Mouse (Mus musculus): Measurements from ENCODE around the gene Otx1.

Otx1 gene

DNA sequence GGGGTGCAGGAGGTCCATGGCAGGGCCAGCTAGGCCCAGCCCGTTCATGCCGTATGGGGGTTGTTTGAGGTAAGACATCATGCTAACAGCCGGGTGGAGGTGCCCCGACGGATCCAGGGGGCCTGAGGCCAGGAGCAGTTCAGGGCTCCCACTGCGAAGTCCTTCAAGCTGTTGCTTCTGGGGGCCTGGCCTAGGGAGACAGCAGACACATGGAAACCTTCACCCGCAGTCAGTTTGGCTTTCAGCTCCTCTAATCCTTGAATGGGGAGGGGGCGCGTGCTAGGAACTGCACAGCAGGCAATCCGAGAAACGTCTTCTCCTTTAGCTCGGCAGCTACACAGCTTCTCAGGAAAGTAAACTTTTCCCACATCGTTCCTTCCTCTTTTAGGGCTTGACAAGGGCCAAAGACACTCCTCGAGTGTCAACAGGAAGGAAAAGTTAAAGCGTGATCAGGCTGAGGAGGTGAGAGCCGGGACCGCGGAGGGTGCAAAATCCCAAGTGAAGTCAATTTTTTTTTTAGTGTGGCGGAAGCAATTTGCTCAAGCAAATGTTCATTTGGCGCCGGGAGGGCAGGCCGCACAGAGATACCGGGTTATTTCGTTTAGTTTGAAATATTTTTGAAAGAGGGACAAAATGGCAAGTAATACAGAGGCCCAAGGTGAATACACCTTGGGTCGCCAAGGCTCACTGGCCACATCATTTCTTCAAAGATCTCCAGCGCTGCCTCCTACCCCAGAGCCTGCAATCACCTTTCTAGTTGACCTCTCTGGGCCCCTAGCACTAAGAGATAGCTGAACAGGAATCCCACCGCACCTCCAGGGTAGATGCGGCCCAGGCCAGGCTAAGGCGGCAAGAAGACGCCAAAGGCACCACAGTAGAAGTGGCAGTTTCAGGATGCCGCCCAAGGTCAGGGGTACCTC, 3.0 kb downstream of the Otx1 start:
- DNase-seq (ENCODE audit: inconsistent ontology term), result no peak

DNA sequence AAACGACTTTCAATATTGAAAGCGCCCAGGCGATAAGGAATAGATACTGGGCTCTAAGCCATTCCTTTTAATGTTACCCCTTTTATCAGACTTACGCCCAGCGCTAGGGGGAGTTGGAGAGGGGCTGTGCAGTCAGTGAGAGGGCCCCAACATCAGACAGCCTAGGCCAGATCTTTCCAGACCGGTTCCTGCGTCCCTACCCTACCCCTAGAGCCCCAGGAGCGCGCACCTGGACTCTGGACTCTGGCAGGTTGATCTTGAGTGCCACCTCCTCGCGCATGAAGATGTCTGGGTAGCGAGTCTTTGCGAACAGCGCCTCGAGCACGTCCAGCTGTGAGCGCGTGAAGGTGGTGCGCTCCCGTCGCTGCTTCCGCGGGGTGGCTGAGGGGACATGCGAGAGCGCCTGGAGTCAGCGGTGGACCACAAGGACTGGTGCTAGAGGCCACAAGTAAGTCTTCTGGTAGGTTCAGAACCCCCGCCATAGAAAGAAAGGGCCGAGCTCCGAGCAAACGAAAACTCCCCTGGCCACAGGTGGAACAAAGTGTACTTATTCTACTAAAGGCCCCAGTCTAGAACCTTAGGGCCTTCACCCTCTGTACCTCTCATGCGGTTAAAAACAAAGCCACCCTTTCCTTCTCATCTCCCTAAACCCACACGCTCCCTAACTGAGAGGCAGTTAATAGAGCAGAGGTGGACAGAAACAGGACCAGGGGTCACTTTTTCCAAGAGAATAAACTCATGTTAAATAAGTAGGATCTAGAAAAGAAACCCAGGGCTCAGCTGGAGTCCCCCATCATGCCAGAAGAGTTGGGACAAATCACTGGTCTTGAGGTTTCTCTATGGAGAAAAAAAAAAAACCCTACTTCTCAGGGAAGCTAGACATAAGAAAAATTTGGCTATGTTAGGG, 4.3 kb downstream of the Otx1 start:
- DNase-seq (ENCODE audit: inconsistent ontology term), result no peak

GRCm38 (mm10) chr11:21997561-21998140, 5.0 kb downstream of the Otx1 start:
- DNase-seq (ENCODE audit: inconsistent ontology term), result no peak

DNA sequence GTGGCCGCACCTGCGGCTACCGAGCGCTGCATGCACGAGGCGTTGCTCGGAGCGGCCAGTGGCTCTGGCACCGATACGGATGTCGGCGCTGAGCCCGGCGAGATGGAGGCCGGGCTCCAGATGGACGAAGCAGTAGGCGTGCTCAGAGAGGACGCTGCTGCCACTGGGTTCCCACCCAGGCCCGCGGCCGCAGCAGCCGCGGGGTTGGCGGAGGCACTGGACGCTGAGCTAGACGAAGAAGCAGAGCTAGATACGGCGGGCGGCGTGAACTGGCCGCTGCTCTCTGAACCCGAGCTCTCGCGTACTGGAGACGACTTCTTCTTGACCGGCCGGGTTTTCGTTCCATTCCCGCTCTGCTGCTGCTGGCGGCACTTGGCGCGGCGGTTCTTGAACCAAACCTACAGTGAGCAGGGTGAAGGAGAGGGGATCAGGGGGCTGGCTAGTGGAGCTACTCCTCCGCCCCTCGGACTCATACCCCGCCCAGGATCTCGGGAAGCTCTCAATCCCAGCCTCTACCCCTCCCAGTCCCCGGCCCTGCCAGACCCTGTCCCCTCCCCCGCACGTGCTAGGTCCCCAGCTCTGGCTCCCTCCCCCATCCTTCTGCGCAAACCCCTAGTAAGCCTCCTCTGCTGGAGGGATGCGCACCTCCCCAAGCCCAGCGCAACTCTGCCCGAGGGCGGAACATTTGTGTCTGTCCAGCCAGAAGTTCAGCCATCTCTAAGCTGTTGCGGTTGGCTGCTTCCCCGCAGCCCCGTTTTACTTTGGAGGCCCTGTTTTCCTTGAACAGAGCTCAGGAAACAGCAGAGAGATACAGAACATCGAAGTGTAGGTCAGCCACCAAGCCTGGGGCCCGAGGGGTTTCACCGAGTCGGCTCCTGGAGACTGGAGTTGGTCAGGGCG, 5.8 kb downstream of the Otx1 start:
- DNase-seq (ENCODE audit: inconsistent ontology term), result peak; percentile 62

- no peak for DNase-seq (ENCODE audit: inconsistent ontology term)
Measured at GRCm38 (mm10) chr11:21996325-21996647, 6.4 kb downstream of the Otx1 start.

DNA sequence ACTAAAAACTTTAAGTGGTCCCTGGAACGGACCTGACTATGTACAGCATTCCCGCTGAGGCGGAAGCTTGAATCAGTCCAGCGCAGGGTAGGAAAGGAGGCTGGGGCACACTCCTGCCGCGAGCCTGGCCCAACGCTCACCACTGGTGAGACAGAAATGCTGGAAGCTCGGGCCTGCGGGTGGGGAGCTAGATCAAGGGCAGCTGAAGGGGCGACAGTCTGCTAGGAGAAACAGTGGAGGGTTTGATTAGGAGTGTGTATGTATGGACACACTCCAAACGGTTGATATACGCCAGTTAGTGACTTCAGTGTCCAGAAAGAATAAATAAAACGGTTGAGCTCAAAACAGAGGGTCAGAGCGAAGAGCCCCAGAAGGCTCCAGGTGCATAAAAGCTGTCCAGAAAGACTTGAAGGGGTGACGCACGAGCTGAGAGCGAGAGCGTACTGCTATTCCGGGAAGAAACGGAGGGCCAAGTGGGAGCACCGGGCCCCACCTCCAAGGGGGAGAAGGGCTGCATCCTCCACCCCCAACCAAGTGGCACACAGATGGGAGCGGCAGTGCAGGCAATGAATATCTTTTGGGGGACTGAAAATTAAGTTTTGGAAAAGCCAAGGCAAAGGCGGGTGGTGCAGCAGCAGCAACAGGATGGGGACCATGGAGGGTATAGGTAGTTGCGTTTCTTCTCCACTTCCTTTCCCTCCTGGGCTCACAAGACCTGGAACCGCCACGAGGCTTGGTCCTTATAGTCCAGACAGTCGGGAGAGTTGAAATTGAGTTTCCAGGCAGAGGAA, 7.0 kb downstream of the Otx1 start:
- DNase-seq (ENCODE audit: inconsistent ontology term), result no peak

DNA sequence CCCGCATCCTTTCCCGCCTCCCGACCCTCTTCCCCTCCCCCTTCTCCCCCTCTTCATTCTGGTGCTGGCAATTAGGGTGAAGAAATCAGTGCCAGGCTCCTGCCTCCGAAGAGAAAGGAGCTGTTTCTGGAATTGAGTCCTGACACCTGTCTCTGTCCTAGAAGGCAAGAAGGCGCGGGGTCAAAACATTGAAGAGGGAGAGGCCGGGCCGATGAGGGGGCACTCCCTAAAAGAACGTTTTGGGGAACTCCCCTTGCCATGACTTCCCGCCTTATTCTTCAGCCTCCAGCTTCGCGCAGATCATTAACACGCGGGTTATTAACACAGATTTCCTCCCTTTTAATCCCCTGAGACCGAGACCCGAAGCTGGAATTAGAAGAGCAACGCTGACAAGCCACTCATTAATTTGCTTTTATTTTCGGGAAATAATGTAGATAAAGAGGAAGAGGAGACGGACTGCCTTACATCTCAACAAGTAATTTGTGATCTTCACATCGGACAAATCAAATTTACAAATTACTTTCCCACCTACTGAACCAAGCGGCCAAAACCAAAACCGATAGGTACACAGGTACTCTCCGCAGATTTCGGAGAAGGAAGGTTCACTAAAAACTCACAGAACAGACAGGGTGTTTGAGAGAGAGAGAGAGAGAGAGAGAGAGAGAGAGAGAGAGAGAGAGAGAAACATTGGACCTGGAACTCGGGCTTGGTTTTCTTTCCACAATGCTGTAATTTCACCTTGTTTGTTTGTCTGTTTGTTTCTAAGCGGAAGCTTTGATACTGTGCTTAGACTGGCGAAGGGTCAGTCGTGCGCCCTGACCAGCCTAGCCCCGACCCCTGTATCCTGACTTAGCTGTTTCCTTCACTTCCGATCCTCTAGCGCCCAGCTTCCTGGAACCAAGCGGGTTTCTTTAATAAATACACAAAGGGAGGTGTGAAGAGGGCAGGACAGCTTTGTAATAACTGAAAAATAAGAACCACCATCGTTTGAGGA, 8.0 kb downstream of the Otx1 start:
- peak; percentile 30 for DNase-seq (ENCODE audit: inconsistent ontology term)

- peak; percentile 50 for DNase-seq (ENCODE audit: inconsistent ontology term)
Measured at GRCm38 (mm10) chr11:21993597-21994376, 8.9 kb downstream of the Otx1 start.

- no peak for DNase-seq (ENCODE audit: inconsistent ontology term)
Measured at GRCm38 (mm10) chr11:21992761-21993596, 9.7 kb downstream of the Otx1 start.

DNA sequence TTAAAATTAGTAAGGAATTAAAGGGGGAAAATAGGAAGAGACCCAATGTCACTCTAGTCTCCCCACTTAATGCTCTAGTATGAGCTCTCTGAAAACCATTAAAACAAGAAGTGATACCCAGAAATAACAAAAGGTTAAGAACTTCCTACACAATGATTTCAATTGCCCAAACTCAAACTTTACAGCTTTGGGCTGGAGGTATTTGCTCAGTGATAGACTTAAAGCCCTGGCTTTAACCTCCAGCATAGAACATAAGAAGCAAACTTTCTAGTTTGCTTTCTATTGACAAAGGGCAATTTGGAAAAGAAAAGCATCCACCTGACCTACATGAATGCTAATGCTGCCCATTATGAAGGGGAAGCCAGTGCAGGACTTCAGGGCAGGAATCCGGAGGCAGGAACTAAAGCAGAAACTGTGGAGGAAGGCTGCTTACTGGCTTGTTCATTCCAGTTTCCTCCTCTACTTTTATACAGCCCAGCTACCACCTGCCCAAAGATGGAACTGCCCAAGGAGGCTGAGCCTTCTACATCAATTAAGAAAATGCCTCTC, 14.2 kb downstream of the Otx1 start:
- DNase-seq (ENCODE audit: inconsistent ontology term), result no peak

DNA sequence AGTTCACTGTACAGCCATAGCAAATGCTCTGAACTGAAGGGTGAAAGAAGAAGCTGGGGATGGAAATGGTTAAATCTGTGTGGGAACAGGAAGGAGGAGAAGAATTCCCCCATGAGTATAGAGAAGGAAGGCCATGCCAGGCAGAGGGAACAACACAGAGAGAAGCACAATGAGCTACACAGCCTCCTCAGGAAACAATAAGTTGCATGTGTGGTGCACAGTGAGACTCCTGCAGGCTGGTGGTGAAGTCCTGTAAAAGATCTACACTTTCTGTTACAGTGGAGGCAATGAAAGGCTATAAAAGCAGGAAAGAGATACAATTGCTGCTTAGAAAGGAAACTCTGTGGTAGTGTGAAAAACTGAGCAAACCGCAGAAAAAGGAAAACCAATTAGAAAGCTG, 17.6 kb downstream of the Otx1 start:
- DNase-seq (ENCODE audit: inconsistent ontology term), result no peak

DNA sequence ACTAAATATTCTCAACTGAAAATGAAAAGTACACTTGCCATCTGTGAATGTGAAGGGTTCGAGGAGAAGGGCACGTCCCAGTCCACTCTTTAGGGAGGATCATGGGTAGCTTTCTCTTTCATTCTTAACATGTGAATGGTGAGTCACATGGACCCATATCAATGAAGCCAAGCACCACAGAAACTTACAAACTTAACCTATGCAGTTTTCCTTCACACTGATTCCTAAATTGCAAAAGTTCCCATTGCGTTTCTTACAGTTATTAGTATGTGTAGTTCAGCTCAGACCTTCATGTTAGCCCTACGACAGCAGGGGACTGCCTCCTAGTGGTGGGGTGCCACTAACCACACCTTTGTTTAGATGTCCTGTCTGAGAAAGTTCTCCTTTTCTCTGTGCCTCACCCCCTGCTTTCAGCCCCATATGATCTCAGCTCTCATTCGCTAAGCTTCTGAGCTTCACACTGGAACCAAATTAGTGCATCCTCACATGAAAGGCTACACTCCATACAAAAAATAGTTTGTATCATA, 28.6 kb downstream of the Otx1 start:
- DNase-seq (ENCODE audit: inconsistent ontology term), result no peak

GRCm38 (mm10) chr11:21973597-21973996, 29.1 kb downstream of the Otx1 start:
- no peak for DNase-seq (ENCODE audit: inconsistent ontology term)

DNA sequence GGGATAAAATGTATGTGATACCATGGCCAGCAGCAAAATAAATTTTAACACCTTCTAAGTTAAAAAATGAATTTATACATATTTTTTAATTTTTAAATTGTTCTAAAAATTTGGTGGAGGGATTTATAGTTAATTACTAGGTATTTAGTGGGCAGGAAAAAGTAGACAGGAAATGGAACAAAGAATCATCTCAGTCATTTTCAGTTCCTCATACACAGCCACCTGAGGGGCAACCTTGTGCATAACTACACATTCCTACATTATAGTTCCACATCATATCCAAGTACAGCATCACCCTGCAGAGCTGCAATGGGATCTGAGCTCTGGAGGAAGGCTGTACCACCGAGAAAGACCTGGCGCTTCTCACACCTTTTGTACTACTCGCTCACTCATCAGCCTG, 33.8 kb downstream of the Otx1 start:
- DNase-seq (ENCODE audit: inconsistent ontology term), result no peak

GRCm38 (mm10) chr11:21955167-21955566, 47.5 kb downstream of the Otx1 start:
- DNase-seq (ENCODE audit: inconsistent ontology term), result no peak

GRCm38 (mm10) chr11:21951657-21952237, 51.0 kb downstream of the Otx1 start:
- DNase-seq (ENCODE audit: inconsistent ontology term), result peak; percentile 72

GRCm38 (mm10) chr11:21950094-21950493, 52.6 kb downstream of the Otx1 start:
- no peak for DNase-seq (ENCODE audit: inconsistent ontology term)
